Mouse (Mus musculus) lung, adult 2 months (tissue): ENCODE measurements around the gene Abca13. TPM values are rescaled to one million over a fixed set of nuclear protein-coding genes. Genes with fewer than 3 reads are reported as not detected.
"Not testable (repeated sequence)": the region's sequence is repeated elsewhere in the genome, so short reads cannot be mapped to it uniquely, and the experiment has no call there.

Experiments used
- DNase-seq: peaks from one replicate; pipeline ENCODE4 v3.0.0; 2022
- H3K4me1 ChIP-seq: fragments of 200-500 bp; 2 replicates; pipeline ENCODE4 v1.6.1; 2011; ENCODE audit warnings: low read length; ENCODE audit not compliant: control insufficient read depth, insufficient read depth
- H3K4me3 ChIP-seq: fragments of 200-500 bp; replicated peaks from 2 replicates; pipeline ENCODE3; 2011; ENCODE audit warnings: low read depth, mild to moderate bottlenecking, control low read depth, low read length; ENCODE audit errors: extremely low read depth
- CTCF ChIP-seq: fragments of 200-500 bp; IDR thresholded peaks from 2 replicates; pipeline ENCODE4 v1.5.1; 2011; ENCODE audit warnings: mild to moderate bottlenecking, low read length, control low read depth; ENCODE audit not compliant: insufficient read depth
- POLR2A ChIP-seq: fragments of 200-500 bp; IDR thresholded peaks from 2 replicates; pipeline ENCODE4 v1.6.1; 2011; ENCODE audit warnings: low read depth, mild to moderate bottlenecking, control low read depth, low read length, borderline replicate concordance; ENCODE audit errors: extremely low read depth
- WGBS: fragments of 180-500 bp; shearing (Covaris S2); methylation state at CpG from one replicate; pipeline ENCODE4 v1.1.7; 2018; 5-methylcytosine and 5-hydroxymethylcytosine counted together
- polyA plus RNA-seq: library from polyadenylated mRNA; depleted of rRNA; stranded (reverse); fragments of >200 nt; gene quantifications from 2 replicates; pipeline ENCODE4 v1.2.3, GENCODE M21; 2012; rRNA removed

The Abca13 gene
- 0.02 TPM in 2 replicates for polyA plus RNA-seq

DNA sequence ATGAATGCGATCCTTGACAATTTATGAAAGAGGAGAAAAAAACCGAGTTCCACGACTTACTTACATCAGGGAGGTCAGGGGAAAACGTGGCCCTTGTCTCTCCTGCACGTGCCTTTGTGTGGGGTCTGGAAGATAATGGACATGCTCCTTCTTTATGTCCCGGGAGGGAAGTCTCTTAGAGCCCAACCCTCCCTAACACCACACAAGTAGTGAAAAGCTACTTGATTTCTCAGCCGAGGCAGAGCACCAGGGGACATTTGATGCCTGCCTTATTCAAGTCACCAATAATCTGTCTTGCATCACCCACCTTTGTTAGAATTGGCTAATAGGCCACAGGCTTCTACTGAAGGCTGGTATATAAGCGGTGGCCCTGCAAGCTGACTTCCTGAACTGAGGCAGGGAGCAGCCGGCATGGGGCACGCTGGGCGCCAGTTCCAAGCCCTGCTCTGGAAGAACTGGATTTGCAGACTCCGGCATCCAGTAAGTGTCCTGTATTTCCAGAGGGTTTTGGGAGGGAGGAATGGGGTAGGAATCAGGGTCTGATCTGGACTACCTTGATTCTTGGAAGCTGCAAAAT, at the start of gene Abca13:
TSS of gene Abca13 (plus strand) at position 388 of the 577 bp plus-strand sequence.
- TF ChIP-seq POLR2A (no peak), CTCF (no peak)
- Histone ChIP-seq H3K4me1 (no peaks in the 10 kb centered on the region), H3K4me3 (no peak within 1 kb of the TSS)
- DNase-seq = peak; percentile 4
- 50% methylated on average over 12 of the region's 12 CpGs for WGBS

GRCm38 (mm10) chr11:9145113-9145512, 46.6 kb upstream of the Abca13 start:
- TF ChIP-seq CTCF = no peak
- no peak for TF ChIP-seq POLR2A
- WGBS = 88% methylated on average over 2 of the region's 2 CpGs
- no peak overlapping the region for H3K4me3 ChIP-seq
- H3K4me1 ChIP-seq = no peaks in the 10 kb centered on the region
- DNase-seq = no peak

DNA sequence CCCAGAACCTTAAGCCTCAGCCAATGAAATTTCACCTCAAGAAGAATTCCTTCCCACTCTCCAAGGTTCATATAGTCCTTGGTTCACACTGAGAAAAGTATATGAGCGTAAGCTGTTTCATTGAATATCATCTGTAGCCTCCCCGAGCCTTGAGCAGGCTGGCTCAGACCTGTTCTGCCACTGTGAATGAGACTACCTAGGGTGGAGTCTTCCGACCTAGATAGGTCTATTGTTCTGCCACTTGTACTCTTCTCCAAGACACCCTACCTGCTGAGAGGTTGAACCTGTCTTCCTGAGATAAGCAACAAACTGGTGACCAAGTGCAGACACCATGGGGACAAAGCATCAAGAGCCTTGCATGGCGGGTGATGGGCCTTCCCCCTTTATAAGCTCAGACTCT, 45.6 kb upstream of the Abca13 start:
- no peak for TF ChIP-seq CTCF
- no peak for DNase-seq
- Histone ChIP-seq H3K4me3 (no peak overlapping the region), H3K4me1 (no peaks in the 10 kb centered on the region)
- WGBS = 88% methylated on average over 4 of the region's 4 CpGs

DNA sequence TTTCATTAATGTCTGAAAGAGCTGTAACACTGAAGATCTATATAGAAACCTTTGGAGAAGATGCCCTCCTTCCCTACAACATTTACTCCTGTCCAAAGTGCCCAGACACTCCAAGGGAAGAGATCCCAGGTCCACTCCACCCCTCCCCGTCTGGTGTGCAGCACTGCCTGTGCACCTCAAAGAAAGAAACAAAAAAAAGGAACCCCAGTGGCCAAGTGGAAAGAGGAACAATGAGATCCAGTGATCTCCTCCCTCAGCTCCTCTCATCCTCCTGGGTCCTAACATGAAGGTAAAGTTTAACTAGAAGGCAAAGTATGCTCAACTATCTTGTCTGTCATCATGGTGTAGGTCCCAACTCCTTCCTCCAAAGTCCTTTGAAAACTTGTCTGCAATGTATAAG, 45.1 kb upstream of the Abca13 start:
- H3K4me1 ChIP-seq = no peaks in the 10 kb centered on the region
- H3K4me3 ChIP-seq = no peak overlapping the region
- WGBS = 74% methylated on average over 1 of the region's 1 CpGs
- no peak for DNase-seq
- TF ChIP-seq POLR2A (no peak), CTCF (no peak)

DNA sequence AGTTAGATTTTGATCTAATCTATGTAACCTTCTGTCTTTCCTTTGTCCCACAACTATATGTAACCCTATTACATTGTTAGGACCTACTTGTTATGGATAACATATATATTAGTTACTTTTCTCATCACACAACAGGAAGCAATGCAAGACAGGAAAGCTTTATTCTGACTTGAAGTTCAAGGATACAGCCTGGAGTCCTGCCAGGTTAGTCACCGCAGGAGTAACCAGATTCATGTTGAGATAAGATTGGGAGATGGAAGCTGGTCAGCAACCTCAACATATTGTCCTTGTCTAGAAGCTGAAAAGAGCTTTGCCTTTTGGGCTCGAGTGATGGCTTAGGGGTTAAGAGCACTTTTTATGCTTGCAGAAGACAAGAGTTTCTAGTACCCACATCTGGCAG, 43.5 kb upstream of the Abca13 start:
- DNase-seq = no peak
- TF ChIP-seq POLR2A = no peak
- TF ChIP-seq CTCF = no peak
- H3K4me1 ChIP-seq = no peaks in the 10 kb centered on the region
- H3K4me3 ChIP-seq = no peak overlapping the region
- WGBS = 39% methylated on average over 2 of the region's 2 CpGs

DNA sequence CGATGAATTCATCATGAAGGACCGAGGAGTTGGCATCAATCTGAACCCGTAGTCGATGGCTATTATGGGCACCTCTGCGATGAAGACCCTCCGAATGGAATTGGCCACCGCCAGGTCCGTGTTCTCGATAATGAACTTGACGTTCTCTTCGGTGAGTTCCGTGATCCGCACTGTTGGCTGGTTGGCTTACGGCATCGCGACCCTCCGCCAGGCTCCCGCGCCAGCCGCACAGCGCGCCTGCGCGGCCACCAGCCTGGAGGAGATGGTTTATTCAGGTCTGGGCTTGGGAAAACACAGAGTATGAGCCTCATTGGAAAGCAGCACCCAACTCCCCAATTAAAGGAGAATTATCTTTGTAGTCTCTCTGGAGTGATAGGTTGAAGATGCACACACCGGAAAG, 41.3 kb upstream of the Abca13 start:
- 82% methylated on average over 25 of the region's 25 CpGs for WGBS
- not testable (repeated sequence) for DNase-seq, H3K4me3 ChIP-seq, H3K4me1 ChIP-seq

- Histone ChIP-seq H3K4me3 (no peak overlapping the region), H3K4me1 (no peaks in the 10 kb centered on the region)
- WGBS = 29% methylated on average over 3 of the region's 3 CpGs
- TF ChIP-seq CTCF = no peak
- TF ChIP-seq POLR2A = no peak
- no peak for DNase-seq
These were observed 31.8 kb upstream of the Abca13 start for GRCm38 (mm10) chr11:9159953-9160352.

DNA sequence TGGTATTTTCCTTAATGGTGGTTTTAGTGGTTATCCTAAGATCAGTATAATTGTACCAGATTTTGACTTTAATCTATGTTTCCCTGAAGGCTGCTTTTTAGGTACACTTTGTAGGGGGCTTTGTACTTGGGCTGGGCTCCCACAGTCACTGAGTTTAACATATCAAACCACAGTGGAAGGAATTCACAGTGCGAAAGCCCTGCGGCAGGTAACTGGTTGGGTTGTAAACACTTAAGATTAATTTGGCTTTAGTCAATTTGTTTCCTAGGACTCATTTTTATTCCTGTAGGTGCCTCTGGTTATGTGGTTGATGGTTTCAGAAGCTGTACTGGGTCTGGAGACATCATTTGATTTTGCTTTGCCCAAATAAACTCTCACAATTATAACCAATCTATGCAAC, 24.4 kb upstream of the Abca13 start:
- no peak for DNase-seq
- Histone ChIP-seq H3K4me3 (no peak overlapping the region), H3K4me1 (no peaks in the 10 kb centered on the region)
- TF ChIP-seq CTCF (no peak), POLR2A (no peak)
- 82% methylated on average over 2 of the region's 2 CpGs for WGBS

DNA sequence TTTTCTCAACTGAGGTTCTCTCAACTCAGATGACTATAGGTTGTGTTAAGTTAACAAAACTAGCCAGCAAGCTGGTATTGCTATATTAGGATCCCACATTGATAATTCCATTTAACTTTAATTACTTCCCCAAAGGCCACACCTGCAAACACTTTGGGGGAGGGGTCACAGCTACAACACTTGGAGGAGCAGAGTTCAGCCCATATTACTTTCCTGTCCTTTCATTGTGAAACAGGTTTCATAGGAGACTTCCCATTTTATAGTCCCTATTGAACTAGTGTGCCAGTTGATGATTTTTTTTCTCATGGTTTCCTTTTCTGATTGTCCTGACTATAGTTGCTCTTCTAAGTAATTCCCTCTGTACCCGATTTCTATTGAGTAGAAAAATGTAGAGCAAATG, 10.3 kb upstream of the Abca13 start:
- 79% methylated on average over 1 of the region's 1 CpGs for WGBS
- no peak for DNase-seq
- TF ChIP-seq CTCF (no peak), POLR2A (no peak)
- H3K4me1 ChIP-seq = no peaks in the 10 kb centered on the region
- H3K4me3 ChIP-seq = no peak overlapping the region

GRCm38 (mm10) chr11:9189471-9189870, 2.3 kb upstream of the Abca13 start:
- not testable (repeated sequence) for DNase-seq, H3K4me3 ChIP-seq

More at GRCm38 (mm10) chr11:9189471-9189870, 2.3 kb upstream of the Abca13 start:
- H3K4me1 ChIP-seq = not testable (repeated sequence)
